Mouse (Mus musculus) natural killer cell, adult 2 months (primary cell): Measurements from ENCODE around the gene Zbtb38.
A peak's percentile ranks its signal among the peaks of the same experiment; 100 is the strongest.

ENCODE experiments used
- DNase-seq, 2 experiments: peaks; one replicate each; pipeline ENCODE4 v3.0.0; 2022; ENCODE audit warnings: low spot score in 2 of 2

The Zbtb38 gene

DNA sequence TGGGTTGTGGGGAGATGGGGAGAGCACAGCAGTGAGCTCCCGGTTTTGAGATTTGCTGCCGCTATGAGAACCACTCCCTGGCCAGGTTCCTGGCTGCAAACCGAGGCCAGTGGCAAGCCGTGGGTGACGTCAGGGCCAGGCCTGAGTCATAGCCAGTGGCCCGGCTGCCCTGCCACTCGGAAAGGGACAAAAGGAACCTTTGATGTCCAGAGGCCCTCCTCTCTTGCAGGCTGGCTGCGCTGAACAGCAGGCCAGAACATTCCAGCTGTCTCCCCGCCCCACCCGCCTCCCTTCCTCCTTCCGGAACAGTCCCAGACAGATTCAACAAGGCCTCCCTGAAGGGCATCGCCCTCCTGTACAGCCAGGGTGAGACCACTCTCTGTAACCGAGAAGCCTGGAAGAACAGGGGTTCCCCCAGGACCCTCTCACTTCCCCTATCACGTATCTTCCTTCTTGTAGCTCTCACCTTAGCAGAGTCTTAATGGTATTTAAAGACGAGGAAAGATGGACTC lies at the start of gene Zbtb38:
Gene Zbtb38 (minus strand): TSS at position 229 of the 512 bp plus-strand sequence.
- peak in 1 of 2 experiments; percentile 29 for DNase-seq

DNA sequence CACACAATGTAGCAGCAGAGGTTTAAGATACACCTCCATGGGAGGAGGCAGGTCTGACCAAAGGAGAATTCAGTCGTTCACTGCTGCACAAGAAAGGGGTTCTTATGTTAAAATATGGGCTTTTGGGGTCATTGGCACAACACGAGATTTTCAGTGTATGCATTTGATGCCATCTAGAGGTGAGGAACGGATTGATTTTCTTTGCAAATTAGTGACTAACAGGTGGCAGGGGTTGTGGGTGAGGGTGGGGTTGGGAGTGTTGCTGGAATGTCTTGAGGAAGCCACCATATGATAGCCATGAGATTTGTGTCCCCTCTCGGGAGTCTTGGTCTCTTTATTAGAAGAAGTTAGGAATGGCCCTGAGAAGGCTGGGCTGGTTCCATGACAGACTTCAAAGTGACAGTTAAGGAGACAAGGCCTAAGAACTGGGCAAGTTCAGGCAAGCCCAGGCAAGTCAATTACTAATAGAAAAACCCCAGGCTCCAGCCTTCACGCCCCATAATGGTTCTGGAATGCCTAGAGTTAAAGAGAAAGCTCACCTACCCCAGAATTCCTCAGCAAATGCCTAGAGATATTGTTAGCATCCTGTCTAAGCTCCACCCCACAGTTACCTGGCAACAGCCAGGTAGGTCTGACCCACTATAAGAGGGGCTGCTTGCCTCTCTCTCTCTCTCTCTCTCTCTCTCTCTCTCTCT lies 47.6 kb upstream of the Zbtb38 start:
- no peak for DNase-seq

DNA sequence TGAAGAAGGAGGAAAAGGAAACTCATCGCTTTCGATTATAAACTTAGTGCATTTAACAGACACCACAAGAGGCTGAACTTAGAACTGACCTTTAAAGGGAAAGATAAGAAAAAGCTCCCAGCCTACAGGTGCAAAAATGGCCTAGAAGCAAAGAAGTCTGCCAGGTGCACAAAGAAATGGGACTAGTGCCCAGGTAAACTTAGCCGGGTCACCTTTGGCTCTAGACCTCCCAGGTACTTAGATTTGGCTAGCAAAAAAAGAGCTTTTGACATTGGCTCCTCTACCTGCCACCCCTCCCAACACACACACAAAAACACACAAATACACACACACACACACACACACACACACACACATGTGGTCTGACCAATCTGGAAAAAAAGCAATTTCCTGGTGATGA lies 44.7 kb upstream of the Zbtb38 start:
- DNase-seq: no peak

DNA sequence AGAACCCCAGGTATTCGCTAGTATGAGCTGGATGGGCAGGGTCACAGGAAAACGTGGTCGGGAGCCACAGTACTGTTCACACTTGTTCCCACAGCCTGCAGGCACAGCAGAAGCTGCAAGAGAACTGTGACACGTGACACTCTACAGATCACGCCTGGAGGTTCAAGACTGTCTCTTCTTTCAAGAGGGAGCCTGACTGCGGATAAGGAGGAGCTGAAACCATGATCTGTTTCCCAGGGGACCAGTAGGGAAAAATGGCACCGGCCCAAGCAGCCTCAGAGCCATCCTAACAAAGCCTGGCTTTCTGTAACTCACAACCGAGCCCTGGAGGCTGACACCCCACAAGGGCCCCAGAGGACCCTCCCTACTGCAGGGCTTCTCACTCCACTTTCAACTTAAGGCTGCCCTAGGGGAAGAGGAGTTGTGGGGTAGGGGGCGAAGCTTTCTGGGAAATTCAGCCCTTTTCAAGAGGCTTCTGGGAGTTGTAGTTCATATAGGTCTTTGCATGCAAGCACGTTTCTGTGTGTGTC lies 42.8 kb upstream of the Zbtb38 start:
- peak in 1 of 2 experiments; percentile 29 for DNase-seq

DNA sequence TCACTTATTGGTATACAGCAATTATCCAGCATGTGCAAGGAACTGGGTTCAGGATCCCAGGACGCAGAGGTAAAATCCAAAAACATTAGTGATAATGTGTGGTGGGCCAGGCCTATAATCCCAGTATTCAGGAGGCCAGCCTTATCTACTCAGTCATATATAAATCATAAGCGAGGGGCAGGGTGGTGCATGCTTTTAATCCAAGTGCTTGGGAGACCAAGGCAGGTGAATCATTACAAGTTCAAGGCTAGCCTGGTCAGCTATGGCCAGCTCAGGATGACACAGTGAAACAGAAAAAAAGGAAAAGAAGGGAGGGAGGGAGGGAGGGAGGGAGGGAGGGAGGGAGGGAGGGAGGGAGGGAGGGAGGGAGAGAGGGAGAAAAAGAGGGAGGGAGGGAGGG lies 42.0 kb upstream of the Zbtb38 start:
- DNase-seq: no peak

DNA sequence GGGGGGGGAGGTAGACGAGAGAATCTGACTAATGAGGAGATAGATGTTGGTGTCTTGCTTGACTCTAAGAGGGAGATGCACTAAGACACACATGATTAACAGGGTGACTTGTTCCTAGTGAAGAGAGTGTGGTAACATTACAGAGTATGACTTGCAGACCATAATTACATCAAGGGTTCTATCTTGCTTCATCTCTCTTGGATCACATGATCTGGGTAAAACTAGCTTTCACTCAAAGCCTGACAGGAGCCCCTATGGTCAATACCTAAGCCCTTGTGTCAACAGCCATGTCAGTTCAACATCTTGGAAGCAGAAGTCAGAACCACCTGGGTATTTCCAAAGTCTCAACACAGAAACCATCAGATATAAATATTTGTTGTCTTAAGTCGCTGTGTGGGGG lies 39.9 kb upstream of the Zbtb38 start:
- DNase-seq: no peak

DNA sequence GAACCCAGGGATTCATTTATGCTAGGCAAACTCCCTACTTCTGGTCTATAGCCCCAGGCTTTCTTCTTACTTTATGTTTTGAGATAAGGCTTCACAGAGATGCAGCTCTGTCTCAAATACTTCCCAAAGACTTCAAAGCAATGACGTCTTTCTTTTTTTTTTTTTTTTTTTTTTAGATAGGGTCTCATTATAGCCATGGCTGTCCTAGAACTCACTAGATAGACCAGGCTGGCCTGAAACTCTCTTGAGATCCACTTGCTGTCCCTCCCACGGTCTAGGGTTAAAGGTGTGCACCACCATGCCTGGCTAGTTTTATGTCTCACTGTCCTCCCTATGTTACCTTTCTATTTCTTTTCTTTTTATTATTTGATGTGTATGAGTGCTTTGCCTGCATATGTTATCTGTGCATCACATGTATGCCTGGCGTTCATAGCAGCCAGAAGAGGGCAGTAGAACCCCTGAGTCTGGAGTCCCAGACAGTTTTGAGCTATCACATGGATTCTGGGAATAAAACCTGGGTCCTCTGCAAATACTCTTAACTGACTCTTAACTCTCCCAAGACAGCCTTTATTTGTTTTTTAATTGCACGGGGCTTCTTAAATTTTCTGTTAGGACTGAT lies 37.9 kb upstream of the Zbtb38 start:
- no peak for DNase-seq

DNA sequence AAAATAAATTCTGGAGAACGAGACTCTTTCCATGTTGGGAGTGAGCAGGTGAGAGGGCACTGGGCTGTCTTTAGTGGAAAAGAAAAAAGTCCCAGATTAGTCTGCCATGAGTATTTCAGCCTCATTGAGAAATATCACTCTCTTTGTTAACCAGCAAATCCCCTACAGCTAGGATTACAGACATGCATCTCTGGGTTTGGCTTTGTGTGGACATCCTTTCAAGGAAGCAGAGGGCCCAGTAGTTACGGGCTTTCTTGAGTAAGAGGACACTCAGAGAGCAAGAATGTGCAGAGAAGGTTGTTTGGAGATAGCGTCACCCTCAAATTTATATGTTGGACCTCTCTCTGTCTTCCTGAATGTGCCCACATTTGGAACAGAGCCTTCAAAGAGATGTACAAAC lies 37.3 kb upstream of the Zbtb38 start:
- DNase-seq: no peak

DNA sequence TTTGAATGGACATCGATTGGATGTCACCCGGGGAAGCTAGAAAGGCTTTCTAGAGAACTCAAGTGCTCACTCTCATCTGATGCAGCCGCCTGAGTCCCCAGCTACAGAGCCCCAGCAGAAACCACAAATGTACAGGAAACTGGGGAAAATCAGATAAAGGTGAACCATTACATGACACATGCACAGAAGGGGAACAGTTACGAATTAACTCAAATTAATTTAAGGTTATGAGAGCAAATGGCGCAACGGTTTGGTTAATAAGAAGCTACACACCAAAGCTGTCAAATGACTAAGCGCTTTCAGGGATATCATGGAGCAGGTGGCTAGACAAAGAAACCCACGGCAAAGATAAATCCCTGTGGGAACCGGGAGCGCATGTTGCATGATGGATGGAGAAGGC lies 35.2 kb upstream of the Zbtb38 start:
- peak in 1 of 2 experiments; percentile 6 for DNase-seq

DNA sequence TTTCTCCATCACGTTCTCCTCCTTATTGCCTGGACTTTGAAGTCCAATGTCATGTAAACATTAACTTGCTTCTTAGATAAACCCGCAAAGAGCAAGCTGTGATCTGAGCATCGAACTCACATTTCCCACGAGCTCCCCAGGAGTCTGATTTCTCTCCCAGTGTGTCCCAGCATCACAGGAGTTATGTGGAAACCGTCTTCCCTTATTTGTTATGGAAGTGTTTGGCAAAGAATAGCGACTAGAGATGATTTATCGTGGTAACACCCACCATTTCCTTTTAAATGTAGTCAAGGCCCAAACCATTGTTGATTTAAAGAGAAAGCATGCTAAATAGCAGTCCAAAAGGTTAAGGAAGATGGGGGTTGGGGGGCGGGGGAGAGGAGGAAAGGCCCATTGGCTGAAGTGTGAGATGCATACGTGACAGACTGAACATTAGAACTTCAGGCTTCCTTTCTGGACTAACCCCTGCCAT lies 33.3 kb upstream of the Zbtb38 start:
- no peak for DNase-seq

DNA sequence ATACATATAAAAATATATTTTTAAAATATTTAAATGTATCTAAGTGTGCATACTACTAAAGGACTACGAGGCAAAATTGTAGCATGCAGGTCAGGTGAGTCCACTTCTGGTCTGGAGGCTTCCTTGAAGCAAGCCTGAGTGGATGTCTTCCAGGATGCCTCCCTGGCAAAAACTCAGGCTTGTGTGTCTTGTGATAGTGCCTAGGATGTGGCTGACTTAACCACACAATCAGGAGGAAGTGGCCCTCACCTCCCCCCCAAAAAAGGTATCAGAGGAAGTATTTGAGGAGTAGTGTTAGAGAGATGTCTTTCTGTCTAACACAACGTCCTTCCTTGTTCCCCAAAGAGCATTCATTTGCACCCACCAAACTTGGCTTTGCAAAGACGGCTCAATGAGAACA lies 32.6 kb upstream of the Zbtb38 start:
- peak in 1 of 2 experiments; percentile 14 for DNase-seq

DNA sequence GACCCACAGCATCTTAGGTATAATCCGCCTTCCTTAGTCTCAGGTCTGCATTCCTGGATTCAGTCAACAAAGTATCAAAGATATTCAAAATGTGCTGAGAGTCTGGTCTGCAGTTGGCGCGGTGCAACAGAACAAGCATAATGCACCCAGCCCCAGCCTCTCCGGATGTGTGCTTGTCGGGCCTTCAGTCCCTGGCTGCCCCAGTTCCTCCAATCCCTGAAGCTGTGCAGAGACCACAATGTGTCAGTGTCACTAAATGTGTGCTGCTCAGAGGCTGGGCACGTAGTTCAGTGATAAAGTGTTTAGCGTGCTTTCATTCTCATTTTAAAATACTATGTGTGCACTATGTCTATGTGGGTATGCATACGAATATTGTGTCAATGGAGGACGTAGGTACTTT lies 31.0 kb upstream of the Zbtb38 start:
- DNase-seq: peak in 1 of 2 experiments; percentile 10

DNA sequence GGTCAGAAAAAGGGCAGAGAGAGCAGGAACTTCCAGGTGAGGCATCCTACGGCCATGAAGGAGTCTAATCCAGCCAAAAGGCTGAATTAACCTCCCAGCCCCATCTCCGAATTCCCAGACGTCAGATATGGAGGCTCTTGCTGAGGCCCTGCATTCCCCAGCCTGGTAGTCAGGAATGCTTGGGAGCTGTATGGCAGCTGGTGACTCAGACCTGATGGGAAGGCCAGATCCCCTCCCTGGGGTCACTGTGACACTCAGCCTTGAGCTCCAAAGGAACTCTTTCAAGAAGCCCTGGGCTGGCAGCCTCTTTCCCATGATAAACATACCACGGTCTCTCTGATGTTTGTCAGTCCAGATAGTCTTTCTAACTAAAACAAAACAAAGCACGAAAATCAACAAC lies 30.6 kb upstream of the Zbtb38 start:
- DNase-seq: no peak

DNA sequence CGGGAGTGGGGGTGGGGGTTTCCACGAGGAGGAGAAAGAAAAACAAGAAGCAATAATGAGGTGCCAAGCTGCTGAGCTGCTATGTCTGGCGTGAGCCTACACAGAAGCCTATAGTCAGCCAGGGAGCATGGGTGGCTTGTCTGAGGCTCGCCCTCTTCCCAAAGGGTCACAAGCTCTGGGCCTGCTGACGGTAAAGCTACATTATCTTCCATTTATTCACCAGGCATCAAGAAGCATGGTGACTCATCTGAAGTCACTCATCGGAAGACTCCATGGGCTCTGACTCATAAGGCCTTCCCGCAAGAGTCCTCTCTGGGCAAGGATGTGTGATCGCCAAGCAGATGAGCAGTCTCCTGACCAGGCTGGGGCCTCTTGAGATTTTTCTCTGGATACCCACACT lies 29.4 kb upstream of the Zbtb38 start:
- DNase-seq: no peak

DNA sequence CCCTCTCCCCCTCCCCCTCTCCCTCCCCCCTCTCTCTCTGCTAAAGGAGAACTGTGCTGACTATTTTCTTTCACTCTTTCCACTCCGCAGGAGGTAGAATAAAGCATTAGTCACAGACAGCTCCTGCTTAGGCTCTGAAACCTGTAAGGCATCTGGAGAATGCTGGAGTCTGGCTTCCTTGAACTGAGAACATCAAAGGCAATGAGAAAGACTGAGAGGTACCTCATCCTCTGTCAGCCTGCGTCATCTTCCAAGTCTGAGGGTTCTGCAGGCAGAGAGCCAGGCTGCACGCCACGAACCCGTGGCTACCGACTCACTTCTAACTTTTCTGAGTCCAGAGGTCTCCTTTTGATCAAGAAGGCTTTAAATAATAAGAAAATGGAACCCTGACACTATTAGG lies 20.5 kb upstream of the Zbtb38 start:
- DNase-seq: no peak

DNA sequence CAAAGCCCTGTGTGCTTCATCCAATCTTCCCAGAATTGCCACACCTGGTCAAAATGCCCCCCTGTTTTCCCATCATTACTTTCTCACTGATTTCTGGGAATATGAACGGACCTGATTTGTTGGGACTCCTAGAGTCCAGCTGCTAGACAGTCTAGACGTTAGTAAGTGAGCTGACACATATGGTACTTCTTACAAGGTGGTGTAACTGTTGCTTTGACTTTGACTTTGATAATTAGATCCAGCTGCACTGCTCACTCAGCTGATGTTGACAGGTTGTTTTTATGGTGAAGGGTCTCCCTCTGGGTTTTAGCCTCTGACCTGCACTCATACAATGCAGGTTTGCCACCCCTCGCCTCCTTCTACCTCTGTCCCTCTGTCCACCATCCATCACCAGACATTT lies 17.8 kb upstream of the Zbtb38 start:
- no peak for DNase-seq

DNA sequence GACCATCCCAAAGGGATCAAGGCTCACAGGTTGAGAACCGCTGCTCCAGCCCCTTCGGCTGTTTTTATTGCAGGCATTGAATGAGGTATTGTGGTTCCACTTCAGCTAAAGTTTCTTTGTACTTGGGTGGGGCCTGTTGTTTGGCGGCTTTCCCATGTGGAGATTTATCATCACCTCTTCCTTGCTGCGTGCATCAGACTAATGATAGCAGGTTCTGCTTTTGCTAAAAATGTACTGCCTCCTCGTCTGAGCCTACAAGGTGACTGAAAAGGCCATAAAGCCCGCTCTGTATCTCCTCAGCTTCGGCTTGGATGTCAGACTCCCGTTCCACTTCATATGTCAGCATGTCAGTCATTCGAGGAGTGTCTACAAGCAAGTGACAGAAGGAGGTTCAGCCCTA lies 17.0 kb upstream of the Zbtb38 start:
- no peak for DNase-seq

DNA sequence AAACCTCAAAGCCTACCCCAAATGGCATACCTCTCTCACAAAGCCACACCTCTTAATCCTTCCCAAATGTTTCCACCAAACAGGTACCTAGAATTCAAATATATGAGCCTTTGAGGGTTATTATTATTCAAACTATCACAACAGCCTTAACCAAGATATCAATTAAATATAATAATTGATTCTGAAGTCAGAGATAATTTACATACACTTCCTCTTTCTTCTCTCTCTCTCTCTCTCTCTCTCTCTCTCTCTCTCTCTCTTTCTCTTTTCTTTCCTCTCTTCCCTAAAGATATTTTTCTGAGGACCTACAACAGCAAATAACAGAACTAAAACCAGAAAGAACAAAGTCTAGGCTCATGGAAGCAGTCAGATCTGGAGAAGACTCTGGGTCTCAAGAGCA lies 15.2 kb upstream of the Zbtb38 start:
- no peak for DNase-seq

DNA sequence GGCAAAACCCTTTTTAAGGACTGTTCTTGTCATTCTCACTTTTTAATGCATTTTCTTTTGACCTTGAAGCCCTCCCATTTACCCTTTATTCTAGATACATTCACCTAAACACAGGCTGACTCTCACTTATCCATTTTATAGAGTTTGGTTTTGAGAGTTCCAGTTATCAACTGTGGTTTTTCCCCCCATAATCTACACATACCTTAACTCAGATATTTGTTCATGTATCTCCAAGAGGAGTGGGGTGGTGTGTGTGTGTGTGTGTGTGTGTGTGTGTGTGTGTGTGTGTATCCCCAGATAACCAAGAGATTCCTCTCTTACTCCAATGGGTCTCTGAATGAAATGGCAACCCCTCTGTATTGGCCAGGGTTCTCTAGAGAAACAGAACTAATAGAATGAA lies 13.4 kb upstream of the Zbtb38 start:
- no peak for DNase-seq

DNA sequence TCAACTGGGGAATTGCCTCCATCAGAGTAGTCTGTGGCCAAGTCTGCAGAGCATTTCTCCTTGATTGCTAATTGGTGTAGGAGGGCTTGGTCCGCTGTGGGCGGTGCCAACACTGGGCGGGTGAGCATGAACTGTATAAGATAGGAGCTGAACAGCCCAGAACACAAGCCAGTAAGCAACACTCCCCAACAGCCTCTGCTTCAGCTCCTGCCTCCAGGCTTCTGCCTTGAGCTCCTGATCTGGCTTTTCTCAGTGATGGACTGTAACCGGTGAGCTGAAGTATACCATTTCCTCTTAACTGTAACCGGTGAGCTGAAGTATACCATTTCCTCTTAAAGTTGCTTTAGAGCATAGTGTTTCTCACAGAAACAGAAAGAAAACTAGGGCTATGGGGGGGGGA lies 12.8 kb upstream of the Zbtb38 start:
- peak in 1 of 2 experiments; percentile 21 for DNase-seq

DNA sequence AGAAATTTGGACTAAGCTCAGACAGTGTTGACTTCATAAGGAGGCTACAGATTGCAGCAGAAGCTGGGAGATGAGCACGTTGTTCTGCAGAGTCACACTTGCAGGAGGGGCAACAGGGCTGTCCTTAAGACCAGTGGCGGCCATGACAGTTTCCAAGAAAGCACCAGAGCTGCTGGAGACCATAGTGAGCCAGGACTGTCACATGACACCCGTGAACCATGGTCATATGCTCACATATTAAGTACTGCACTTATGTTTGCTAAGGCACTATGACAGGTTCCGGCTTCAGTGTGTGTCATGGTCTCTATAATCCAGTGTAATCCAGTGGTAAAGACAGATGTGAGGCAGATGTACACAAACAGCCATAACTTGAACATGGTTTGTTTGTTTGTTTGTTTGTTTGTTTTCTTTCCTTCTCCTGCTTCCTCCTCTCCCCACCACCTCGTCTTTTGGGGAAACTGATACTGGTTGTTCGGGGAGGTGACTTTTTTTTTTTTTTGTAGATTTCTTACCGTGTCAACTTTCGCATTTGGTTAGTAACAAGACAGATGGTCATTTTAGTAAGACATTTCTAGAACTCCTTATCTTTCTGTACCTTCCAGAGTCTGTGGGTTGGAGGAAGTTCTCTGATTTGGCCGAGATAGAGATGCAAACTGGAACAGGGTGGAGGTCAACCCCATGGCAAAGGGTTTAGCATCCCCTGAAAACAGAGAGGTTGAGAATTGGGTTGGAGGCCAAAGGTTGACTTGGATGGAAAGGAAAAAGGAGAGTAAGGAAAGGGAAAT lies 11.4 kb upstream of the Zbtb38 start:
- DNase-seq: no peak

DNA sequence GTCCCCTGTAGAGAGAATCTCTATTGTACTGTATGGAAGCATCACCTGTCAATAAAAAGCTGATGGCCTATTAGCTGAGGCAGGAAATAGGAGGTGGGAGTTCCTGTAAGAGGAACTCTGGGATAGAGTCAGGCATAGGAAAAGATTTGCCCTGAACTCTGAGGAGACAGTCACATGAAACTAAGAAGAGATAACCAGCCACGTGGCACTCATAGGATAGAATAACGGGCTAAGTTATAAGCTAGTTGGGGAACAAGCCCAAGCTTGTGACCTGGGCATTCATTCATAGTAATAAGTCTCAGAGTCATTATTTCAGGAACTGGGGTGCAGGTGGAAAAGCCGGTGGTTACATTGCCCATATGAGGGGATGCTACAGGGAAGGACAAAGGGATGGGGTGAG lies 10.4 kb upstream of the Zbtb38 start:
- no peak for DNase-seq
